Mouse (Mus musculus) kidney, adult 11 months (tissue): Measurements from ENCODE around the gene Olfr1047.
"Not testable (repeated sequence)": the region's sequence is repeated elsewhere in the genome, so short reads cannot be mapped to it uniquely, and the experiment has no call there.

Experiments used
- DNase-seq: peaks from one replicate; pipeline ENCODE4 v3.0.0; 2022

Gene Olfr1047

DNA sequence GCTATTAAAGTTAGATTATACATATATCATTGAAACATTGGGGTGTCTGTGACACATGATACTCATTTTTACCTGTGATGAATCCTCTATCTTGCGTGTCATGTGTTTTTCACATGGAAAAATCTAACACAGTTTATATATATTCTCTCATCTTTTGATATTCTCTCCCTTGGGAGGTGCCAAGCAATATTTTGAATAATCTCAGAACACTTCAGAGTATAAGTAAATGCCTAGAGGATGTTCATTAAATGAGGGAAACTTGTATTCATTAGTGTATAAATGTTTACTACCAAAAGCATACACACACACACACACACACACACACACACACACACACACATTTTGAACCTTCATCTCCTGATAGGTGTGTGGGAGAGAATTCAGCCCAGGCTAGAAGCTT is at the start of gene Olfr1047:
TSS of gene Olfr1047 (minus strand) at position 101 of the 400 bp plus-strand sequence.
- DNase-seq, result no peak

DNA sequence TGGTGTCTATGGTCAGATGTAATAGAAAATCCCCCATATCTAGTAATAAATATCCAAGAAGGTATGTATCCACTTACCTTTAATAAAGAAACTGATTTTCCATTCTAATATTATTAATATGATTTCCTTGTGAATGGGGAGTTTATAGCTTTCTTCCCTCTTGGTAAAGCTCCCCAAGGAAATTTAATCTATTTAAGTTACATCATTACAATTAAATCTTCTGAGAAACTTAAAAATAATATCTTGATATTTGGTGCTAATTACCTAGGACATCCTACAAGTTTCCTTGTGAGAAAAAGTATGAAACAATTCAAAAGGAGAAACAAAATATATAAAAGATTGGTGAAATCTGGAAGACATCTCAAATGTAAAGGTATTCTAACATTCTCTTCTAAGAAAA is 47.8 kb upstream of the Olfr1047 start, which contains the start of gene Olfr1051:
TSS of gene Olfr1051 (minus strand) at position 101 of the 400 bp plus-strand sequence.
- not testable (repeated sequence) for DNase-seq

DNA sequence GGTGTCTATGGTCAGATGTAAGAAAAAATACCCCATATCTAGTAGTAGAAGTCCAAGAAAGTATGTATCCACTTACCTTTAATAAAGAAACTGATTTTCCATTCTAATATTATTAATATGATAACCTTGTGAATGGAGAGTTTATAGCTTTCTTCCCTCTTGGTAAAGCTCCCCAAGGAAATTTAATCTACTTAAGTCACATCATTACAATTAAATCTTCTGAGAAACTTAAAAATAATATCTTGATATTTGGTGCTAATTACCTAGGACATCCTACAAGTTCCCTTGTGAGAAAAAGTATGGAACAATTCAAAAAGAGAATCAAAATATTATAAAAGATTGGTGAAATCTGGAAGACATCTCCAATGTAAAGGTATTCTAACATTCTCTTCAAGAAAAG is 27.0 kb upstream of the Olfr1047 start, which contains the start of gene Olfr1049:
TSS of gene Olfr1049 (minus strand) at position 101 of the 400 bp plus-strand sequence.
- not testable (repeated sequence) for DNase-seq

DNA sequence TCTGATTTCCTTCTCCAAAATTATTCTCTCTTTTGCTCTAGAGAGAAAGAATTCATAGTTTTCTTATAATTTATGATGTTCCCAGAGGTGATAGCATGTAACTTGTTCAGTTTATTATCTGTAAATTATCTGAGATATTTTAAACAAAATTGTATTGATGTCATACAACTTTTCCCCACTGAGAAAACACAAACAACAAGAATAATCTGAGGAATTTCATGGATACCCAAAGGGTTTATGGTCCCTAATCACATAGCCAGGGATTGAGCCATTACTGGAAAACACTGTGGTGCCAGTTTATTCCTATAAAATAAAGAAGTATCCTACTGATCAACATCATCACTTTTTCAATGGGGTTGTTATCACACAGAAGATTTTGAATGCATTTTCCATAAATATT is 9.0 kb upstream of the Olfr1047 start, which contains the start of gene Olfr1048:
TSS of gene Olfr1048 (minus strand) at position 101 of the 400 bp plus-strand sequence.
- no peak for DNase-seq

DNA sequence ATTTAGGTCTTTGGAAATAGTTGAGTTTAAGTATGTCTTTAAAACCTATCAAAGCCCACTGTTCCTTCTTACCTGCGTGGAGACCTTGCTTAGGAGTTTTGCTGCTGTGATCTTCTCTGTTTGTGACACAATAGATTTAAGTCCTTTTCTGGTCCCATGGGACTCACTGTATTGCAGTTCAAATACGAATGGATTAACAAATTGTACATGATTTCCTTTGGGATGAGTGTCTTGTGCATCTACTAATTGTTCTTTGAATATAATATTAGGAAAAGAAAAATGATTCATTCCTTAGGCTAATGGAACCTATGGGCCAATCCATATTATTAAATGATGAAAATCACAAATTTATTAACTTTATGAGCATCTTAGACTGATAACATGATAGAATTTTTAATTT is 12.0 kb downstream of the Olfr1047 start, which contains the start of gene Olfr1046:
TSS of gene Olfr1046 (minus strand) at position 101 of the 400 bp plus-strand sequence.
- DNase-seq, result no peak

DNA sequence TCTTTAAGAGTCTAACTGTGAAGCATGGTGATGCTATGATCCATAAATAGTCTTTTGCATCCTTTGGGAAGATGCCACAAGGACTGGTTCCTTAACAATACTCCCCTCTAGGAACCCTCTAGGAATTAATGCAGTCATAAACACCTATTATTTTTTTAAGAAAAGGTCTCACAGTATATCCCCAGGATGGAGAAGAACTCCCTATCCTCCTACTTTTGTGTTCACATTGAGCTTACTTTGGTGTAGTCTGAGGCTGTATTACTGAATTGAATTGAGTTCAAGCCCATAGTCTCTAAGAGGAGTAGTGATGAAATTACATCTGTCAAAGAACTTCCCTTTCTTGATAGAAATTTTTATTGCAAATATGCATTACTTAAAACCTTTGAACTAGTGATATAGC is 28.3 kb downstream of the Olfr1047 start, which contains the start of gene Olfr1045:
TSS of gene Olfr1045 (minus strand) at position 101 of the 400 bp plus-strand sequence.
- DNase-seq, result no peak

DNA sequence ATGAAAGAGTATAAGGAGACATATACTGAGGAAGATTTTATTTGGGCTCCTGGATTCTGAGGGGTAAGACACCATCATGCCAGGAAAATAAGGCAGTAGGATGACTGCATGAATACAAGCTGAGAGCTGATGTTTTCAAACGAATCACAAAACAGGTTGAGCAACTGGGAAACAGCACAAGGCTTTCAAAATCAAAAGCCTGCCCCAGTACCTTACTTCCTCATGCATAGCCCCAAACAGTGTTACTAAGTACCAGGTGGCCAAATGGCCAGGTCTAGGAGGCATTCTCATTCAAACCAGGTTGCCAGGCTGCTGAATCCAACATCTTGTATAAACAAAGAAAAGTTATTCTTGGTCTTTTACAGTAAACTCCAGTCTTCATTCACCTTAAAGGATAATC is 35.3 kb downstream of the Olfr1047 start:
- DNase-seq, result no peak

DNA sequence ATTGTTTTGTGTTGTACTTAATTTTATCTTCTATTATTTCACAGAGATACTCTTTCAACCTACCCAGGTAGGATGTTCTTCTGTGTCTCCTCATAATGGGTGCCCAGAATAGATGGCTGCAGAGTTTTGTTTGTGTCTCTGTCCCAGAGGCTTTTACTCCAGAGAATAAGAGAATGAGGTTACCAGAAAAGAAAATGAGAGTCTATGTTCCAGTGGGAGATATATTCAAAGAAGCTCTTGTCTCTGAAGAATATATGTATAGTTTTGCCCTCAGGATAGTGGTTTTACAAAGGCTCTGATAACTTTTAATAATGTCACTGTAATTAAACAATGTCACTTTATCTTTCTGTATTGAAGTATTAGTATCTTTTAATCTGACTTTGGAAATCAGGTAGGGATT is 45.6 kb downstream of the Olfr1047 start, which contains the start of gene Olfr52:
TSS of gene Olfr52 (minus strand) at position 101 of the 400 bp plus-strand sequence.
- no peak for DNase-seq

DNA sequence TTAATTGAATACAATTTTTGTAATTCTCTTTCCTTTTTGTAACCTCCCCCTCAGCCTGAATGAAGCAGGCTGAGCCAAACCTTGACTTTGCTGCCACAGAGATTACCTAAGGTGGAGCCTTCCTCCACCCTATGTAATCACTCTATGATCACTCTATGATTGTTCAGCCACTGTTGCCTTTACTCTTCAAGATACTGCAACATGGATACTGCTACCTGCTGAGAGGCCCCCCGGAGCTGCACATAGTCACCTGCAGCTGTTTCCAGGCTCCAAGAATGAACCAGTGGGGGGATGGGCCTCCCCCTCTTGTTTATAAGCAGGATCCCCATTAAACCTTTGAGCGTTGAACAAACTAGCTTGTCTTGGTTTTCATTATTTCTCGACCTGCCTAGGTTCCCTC is 51.3 kb downstream of the Olfr1047 start:
- no peak for DNase-seq

DNA sequence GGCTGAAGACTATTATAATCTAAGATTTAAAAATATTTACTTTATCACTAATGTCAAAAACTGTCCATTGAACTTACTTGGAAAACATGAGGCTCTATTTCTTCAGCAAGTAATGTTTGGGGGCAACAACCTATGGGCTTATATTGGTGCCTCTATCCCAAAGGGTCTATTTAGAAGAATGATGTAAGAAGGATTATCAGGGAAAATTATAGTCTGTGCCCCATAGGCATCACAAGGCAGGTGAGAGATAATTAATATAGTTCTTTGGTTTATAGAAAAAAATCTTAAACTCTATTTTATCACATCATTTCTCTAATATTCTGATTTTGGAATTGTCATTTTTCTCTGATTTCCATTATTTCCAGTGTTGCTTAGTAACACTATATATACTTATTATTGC is 53.5 kb downstream of the Olfr1047 start, which contains the start of gene Olfr1044:
TSS of gene Olfr1044 (minus strand) at position 101 of the 400 bp plus-strand sequence.
- no peak for DNase-seq
